Mouse (Mus musculus): ENCODE measurements at regions not wholly inside any gene's neighbourhood (a gene's known extent, or its start where the extent isn't known, plus 50 kb on each side); places are given as distances from the start of the nearest gene placed in this dataset.

DNA sequence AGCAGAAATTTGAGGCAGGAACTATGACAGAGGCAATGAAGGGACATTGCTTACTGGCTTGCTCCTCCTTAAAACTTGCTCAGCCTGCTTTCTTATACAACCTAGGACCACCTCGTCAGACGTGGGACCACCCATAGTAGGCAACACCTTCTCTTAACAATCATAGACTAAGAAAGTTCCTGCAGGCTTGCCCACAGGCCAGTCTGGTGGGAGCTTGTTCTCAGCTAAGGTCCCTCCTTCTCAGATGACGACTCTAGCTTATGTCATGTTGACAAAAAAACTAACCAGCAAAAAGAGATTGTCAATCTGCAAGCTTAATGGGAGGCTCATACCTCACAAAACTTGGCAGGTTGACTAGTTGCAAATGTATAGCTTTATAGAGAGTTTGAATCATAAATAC, 56.5 kb upstream of the Lsm6 start:
- no peak for ATAC-seq (replicated peaks; ENCODE audit: poor library complexity)

DNA sequence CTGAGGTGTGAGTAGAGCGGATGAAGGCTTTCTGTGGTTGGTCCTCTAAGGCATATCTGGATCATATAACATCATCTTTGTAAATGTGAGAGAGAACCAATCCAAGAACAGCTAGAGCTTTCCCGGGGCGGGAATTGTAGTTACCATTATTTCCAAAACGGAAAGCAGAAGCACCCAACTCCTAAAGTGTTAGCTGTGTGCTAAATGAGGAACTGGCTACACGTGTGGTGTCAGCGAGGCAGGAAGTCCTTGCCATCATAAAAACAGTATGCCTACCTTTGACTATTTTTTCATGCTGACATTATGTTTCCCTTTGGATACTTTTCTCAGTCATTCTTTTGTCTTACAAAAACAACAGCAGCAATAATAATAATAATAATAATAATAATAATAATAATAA, 68.8 kb upstream of the Lsm6 start:
- peak; percentile 97 for ATAC-seq (replicated peaks; ENCODE audit: poor library complexity)

DNA sequence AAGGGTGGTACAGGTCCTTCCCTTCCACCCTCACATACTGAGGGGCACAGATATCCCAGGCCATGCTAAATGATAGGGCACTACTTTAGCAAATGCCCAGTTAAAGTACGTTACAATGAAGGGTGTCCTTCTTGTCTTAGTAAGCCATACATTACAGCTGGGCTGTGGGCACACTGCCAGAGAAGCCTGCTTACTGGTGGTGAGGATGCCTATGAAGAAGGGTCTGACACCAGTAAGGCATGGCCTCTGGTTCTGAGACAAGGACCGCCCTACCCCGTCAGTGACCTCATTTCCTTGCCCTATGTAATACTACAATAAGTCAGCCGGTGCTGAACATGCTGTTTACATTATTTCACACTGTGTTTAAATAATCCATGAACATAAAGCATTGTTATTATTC, 69.6 kb upstream of the Lsm6 start:
- no peak for ATAC-seq (replicated peaks; ENCODE audit: poor library complexity)

DNA sequence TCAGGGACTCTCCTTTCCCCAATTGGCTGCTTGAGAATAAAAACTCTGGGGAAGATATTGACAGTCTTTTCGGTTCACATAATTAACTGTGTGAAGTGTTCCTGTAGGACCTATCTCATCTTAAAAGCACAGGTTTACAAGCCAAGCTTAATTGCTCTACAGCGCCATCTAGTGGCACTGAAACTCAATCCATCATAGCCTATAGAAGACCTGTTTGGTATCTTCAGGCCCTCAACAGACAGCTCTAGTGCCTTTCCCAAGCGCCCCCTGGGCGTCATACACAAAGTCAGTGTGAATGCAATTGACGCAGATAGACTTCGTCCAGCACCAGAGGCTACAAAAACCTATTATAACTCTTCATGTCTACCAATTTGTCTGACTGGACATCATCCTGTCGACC, 78.9 kb upstream of the Lsm6 start:
- peak; percentile 98 for ATAC-seq (replicated peaks; ENCODE audit: poor library complexity)

DNA sequence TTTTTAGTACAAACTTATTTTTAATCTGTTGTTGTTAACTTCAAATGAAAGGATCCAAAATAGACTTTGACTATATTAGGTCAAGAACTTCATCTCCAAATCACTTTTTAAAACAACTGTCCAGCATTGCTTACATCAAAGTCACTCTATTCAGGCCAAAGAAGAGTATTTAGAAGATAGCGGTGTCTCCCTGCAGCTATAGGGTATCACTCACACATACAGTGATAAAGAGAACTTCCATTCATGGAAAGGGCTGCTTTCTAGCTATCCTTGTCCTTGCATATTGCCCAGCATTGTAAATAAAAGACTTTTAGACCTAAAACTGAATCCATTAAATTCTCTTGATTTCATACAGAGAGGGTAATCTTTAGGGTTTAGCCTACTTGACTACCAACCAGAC, 82.1 kb upstream of the Lsm6 start:
- no peak for ATAC-seq (replicated peaks; ENCODE audit: poor library complexity)

DNA sequence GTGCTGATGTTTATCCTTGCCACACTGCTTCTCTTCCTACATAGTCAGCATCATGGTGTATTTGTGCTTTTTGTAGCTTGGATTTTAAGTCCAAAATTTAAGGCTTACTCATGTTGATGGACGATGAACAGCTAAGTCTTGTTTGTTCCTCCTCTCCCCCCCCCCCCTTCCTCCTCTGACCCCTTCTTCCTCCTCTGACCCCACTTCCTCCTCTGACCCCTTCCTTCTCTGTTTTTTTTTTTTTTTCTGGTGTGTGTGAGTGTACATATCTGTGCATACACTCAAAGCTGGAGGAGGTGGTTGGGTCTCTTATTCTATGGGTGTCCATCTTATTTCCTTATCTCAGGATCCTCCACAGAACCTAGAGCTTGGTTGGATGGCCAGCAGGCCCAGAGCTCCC, 87.0 kb upstream of the Lsm6 start:
- ATAC-seq (replicated peaks; ENCODE audit: poor library complexity): peak; percentile 46

DNA sequence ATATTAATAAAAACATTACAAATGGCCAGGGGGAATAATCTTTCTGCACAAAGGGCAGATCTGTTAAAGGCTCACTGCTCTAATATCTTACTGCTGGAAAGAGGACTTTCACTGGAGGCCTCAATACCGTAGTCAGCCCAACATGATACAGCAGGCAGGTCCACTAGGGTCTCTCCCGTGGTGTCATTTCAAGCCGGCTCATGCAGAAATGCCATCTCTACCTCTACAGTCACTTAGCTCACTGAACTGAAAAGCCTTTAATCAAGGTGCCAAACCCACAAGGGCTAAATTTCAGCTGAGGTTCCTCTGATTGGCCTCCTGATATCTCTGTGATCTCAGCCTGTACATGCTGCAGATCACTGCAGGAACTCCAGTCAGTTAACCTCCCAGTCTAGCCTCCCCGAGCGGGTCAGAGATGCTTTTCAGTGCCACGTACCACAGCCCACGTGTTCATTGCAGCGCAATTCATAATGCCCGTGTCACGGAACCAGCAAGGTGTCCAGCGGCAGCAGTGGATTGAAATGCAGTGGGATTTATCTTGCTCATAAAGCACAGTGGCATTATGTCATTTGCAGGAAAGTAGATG, 90.4 kb upstream of the Lsm6 start:
- no peak for ATAC-seq (replicated peaks; ENCODE audit: poor library complexity)

DNA sequence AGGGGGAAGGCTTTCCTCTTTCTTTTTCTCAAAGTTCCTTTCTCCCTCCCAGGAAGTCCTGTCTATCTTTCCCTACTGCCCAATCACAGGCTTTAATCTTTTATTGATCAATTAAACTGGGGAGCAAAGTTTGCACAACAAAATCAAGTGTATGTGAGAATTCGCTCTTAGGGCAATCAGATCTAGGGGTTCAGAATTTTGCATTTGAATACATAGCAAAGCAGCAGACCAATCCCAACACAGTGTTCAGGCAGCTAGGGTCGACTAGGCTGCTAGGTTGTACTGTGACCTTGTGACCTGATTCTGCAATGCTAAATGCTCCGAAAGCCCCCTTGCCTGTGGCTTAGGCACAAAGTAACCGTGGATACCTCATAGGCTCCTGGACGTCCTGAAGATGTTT, 91.5 kb upstream of the Lsm6 start:
- ATAC-seq (replicated peaks; ENCODE audit: poor library complexity): no peak

DNA sequence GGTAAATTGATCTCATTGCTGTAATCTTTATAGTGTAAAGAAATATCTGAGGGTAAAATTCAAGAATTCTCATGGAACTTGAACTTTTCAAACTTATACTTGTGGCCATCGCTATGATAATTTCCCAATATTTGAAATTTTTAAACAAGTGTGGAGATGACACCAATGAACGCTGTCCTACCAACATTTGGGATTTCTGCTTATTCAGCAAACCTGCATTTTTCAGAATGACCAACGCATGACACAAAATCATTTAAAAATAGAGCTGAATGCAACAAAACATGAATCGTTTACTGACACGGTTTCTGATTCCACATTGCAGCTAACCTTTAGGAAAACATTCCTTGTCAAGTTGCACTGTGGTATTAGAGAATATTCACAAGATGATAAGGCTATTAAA, 92.9 kb upstream of the Lsm6 start:
- ATAC-seq (replicated peaks; ENCODE audit: poor library complexity): no peak

DNA sequence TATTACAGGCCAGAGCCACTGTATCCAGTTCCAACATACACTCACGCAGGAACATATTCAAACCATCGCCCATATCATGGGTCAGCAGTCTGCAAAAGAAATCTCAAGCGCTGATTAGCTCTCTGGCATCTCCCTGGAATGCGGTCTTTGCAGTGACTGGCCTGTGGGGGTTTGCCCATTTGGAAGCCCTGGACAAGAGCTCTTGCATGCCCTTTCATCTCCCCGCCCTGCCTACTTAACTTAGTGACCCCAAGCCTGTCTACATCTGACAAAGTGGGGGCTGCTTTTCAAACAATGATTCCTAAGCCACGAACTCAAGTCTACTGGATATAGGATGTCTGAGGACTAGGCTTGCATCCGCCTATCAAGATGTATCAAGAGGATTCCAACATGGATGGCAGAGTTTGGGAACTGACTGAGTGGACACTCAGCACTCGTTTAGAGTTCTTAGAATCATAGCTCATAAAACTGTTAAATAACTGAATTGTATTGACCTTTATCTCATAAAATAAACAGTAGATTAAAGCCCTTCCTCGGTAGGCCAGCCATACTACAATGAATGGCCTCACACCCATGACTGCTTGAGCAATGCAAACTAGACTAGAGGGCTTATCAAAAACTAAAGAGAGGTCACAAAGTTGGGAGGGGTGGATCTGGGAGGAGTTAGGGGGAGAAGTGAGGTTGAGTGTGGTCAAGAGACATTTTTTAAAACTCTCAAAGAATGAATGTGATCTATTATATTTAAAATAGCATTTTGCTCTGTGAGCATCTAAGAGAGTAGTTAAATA, 97.4 kb upstream of the Zfp827 start:
- no peak for ATAC-seq (replicated peaks; ENCODE audit: poor library complexity)

DNA sequence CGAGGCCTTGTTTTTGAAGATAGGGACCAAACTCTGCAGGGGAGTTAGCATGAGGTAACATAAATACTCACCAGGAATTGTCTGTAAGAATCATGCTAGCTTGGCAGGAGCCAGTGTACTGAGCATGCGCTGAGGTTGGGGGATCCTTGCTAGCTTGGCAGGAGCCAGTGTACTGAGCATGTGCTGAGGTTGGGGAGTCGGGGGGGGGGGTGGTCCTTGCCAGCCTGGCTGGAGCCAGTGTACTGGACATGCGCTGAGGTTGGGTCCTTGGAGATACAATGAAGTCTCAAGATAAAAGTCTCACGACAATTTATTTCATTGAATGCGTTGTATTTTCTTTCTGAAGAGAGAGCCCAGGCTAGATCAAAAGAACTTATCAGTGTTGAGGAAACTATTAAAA, 96.2 kb upstream of the Zfp827 start:
- ATAC-seq (replicated peaks; ENCODE audit: poor library complexity): no peak

DNA sequence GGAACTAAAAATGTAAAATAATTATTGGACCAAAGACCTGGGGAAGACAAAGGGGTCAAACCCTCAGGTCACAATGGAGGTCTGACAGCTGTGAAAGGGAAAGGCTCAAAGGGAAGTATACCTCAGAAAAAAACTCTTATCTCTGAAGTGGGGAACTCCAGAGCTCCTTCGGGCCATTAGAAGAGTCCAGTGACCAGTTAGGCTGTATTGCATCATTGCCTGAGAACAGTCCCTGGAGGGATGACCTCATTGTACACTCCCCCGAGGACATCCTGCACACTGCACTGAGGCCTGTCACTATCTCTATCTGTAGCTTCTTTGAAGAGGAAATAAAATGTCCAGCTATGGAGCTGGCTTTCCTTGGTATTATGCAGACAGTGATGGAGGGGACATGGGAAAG, 88.2 kb upstream of the Zfp827 start:
- ATAC-seq (replicated peaks; ENCODE audit: poor library complexity): no peak

DNA sequence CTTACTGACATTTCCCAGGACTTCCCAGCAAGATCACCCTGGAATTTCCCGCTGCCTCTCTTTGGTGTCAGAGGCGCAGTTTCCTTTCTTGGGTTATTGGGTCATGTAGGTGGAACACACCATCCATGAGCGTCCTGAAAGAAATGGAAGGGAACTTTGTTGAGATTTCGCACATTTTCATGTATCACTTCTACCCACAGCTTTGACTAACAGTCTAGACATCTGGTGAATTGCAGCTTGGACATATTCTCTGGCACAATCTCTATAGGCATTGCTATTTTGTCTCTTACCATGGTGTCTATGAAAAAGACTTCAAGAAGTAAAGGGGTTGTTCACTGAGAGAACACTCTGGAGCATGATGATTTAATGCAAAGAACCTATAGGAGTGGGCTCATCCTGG, 86.7 kb upstream of the Zfp827 start:
- no peak for ATAC-seq (replicated peaks; ENCODE audit: poor library complexity)

DNA sequence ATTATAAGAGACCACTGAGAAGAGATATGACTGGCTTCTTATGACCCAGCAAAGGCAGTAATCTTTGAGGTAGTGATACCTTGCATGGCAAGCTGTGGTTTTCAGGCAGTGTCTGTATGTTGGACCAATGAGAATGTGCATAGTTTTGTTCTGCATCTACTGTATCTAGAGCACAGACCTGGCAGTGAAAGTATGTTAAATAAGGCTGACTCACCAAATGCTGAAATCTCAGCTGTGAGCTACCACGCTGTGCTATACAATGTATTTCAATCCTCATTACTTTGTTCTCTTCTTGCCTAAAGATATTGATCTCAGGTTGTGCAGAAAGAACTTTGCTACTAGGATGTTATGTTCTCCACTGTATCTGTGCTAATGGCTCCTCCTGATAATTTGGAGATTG, 83.9 kb upstream of the Zfp827 start:
- no peak for ATAC-seq (replicated peaks; ENCODE audit: poor library complexity)

DNA sequence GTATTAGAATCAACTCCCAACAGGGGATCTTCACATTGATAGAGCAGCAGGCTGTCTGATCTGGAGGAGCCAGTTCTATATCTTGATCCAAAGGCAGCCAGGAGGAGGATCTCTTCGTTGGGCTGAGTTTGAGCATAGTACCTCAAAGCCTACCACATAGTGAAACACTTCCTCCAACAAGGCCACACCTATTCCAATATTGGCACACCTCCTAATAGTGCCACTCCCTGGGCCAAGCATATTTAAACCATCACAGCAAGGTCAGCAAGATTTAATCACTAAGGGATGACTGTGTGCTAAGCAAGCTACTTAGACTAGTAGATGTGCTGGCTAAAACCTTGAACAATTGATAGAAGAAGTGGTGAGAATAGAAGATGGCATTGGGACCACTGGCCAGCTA, 82.6 kb upstream of the Zfp827 start:
- ATAC-seq (replicated peaks; ENCODE audit: poor library complexity): no peak

DNA sequence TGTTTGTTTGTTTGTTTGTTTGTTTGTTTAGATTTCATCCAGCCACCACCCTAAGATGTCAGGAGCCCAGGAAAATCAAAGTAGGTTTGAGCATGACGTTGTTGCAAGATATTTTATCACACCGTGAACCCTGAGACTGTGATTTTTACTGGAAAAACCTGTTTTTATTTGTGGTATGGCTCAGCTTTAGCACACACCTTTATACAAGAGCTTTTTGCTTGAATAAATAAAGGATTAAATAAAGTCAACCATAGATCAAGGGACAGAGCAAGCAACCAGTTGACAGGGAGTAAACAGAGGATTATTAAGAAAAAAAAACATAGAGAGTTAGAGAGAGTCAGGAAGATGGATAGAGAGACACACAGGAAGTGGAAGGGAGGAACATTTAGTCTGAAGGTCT, 82.2 kb upstream of the Zfp827 start:
- ATAC-seq (replicated peaks; ENCODE audit: poor library complexity): no peak

DNA sequence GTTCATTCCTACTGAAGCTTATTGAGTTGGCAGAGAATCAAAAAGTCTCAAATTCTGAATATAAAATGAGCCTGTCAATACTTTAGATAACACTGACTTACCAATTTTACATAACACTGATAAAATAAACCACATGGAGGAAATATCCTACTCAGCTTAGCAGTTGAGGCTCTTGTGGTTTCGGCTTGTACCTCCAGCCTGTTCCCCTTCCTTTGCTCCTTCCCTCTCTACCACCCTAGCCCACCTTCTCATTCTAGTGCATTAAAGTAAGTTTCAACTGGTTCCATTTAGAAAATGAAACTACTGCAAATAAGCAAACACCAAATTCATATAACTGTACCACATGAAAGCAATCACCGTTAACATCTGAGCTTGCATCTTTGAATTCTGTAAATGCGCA, 53.2 kb upstream of the Zfp827 start:
- peak; percentile 74 for ATAC-seq (replicated peaks; ENCODE audit: poor library complexity)
